Mouse (Mus musculus): ENCODE results near the gene Ppp1r17. TPM values are rescaled to one million over a fixed set of nuclear protein-coding genes. Genes with fewer than 3 reads are reported as not detected.

Gene Ppp1r17
- total RNA-seq, 2 experiments from 2014 or later: not detected

Other genes starting within 250 kb of the Ppp1r17 start
- not detected for gene Itprid1, start 180.6 kb upstream of the Ppp1r17 start, total RNA-seq (2021)